Comparison of ENCODE assay signal across 8 mouse cellular contexts in genomic region chr14:61012397-61012931, GRCm38 (mm10). TPM values are rescaled to one million over a fixed set of nuclear protein-coding genes. Genes with fewer than 3 reads are reported as not detected.
DNase-seq lines count a peak whose midpoint lies in the region; ATAC-seq and TF ChIP-seq lines count a peak whose summit lies in the region.

No protein-coding gene starts in this region.

- no peaks in the 10 kb centered on the region; the same call in 1 of the 2 replicates for H3K4me1 ChIP-seq in brown adipose tissue, adult 24 weeks (ENCODE audit: control insufficient read depth, insufficient read depth, insufficient read length, low read length)
- H3K4me1 ChIP-seq in hindbrain, postnatal 0 days (ENCODE audit: insufficient read depth, low read length), result peaks cover 10% of the 10 kb centered on the region; the same call in 1 of the 2 replicates

- H3K27me3 ChIP-seq in hindbrain, postnatal 0 days (ENCODE audit: insufficient read depth, low read length), result no peaks in the 10 kb centered on the region

- ATAC-seq in hindbrain, postnatal 0 days, result peak; percentile 88

- no peaks in the 10 kb centered on the region for H3K9me3 ChIP-seq in hindbrain, postnatal 0 days (ENCODE audit: low read length)

- no peak overlapping the region for H3K27ac ChIP-seq in brown adipose tissue, adult 24 weeks (replicated peaks; ENCODE audit: low read depth, low read length)
- peak overlapping the region; percentile 61 for H3K27ac ChIP-seq in hindbrain, postnatal 0 days
- H3K27ac ChIP-seq in left cerebral cortex, adult 2 months, result peak overlapping the region; percentile 73

- H3K4me2 ChIP-seq in hindbrain, postnatal 0 days (ENCODE audit: low read depth, low read length), result peak overlapping the region; percentile 45

- peak; percentile 42 for DNase-seq in Muller cell, postnatal 12 days (ENCODE audit: inconsistent ontology term)
- DNase-seq in frontal cortex, adult 2 months (ENCODE audit: extremely low spot score in 1 of 2, low spot score in 1 of 2), result peak; percentile 75 to 86
- peak; percentile 81 for DNase-seq in hindbrain, postnatal 0 days (ENCODE audit: low spot score)
- peak; percentile 64 to 78 for DNase-seq in left cerebral cortex, adult 2 months (ENCODE audit: extremely low spot score in 1 of 2, low spot score in 2 of 2)
- DNase-seq in lung, postnatal 4 days, result peak; percentile 73 to 85
- peak; percentile 67 for DNase-seq in right cerebral cortex, postnatal 25 days
- no peak for DNase-seq in spleen, postnatal 14 days (ENCODE audit: low spot score in 2 of 2)

- 3% methylated on average over 17 of the region's 17 CpGs for WGBS in hindbrain, postnatal 0 days

- no peak overlapping the region for H3K9ac ChIP-seq in hindbrain, postnatal 0 days (replicated peaks; ENCODE audit: low read length)

- intact Hi-C loops in left cerebral cortex, adult 2 months (cut with DNase I), result loop anchor here (1.0 to 2.0 kb wide), 2 partner anchors 25 to 32 kb away; no protein-coding TSS in a partner anchor

- no peak for TF ChIP-seq CTCF in hindbrain, postnatal 0 days (IDR thresholded peaks at IDR 0.05; ENCODE audit: low read depth)
- no peak for TF ChIP-seq CTCF in left cerebral cortex, adult 2 months (IDR thresholded peaks at IDR 0.05)

- no peaks in the 10 kb centered on the region for H3K36me3 ChIP-seq in hindbrain, postnatal 0 days (ENCODE audit: insufficient read depth, low read length)

- peak overlapping the region; percentile 28; the same call in 1 of the 2 replicates for H3K4me3 ChIP-seq in brown adipose tissue, adult 24 weeks (ENCODE audit: insufficient read depth, low read depth, low read length)
- no peak overlapping the region for H3K4me3 ChIP-seq in hindbrain, postnatal 0 days (ENCODE audit: low read length)
- H3K4me3 ChIP-seq in left cerebral cortex, adult 2 months, result peak overlapping the region; percentile 10; the same call in 1 of the 2 replicates

RNA-seq across cellular contexts. Expression of gene Tnfrsf19, which starts 33.8 kb away (rescaled TPM):
- 0.48 and 0.83 TPM in 2 replicates for polyA plus RNA-seq in brown adipose tissue, adult 24 weeks (2012; ENCODE audit: insufficient read depth, insufficient read length, missing spikeins)
- polyA plus RNA-seq in frontal cortex, adult 2 months (2012; rRNA removed), result 49.1 and 54.9 TPM in 2 replicates
- 42.2 and 51.6 TPM in 2 replicates for total RNA-seq in hindbrain, postnatal 0 days (2014; rRNA removed)
- polyA plus RNA-seq in hindbrain, postnatal 0 days (2015; fragmentation: Nextera tagmentation; extraction: Ambion mirVana), result 28.9 and 29.0 TPM in 2 replicates
- total RNA-seq in left cerebral cortex, adult 2 months (2021), result 10 to 100 TPM; 49.5 to 51.9 TPM

Comparison
In these comparisons a context has a peak if more than half of its experiments do, and no peak if none do; other contexts are left out.
1. DNase-seq: peak in Muller cell, postnatal 12 days (single experiment), frontal cortex, adult 2 months (2 of 2), hindbrain, postnatal 0 days (single experiment), left cerebral cortex, adult 2 months (2 of 2), lung, postnatal 4 days (2 of 2) and right cerebral cortex, postnatal 25 days (single experiment); none in spleen, postnatal 14 days (0 of 2).
2. RNA of gene Tnfrsf19, which starts 33.8 kb away (polyA plus RNA-seq): 49.1 to 54.9 TPM in frontal cortex, adult 2 months and 28.9 to 29.0 TPM in hindbrain, postnatal 0 days; 0.48 to 0.83 TPM in brown adipose tissue, adult 24 weeks; every median in the first group is over 10 times any median in the second.